Mouse (Mus musculus) gastrocnemius, postnatal 4 days (tissue): ENCODE measurements around the gene Apc2. TPM values are rescaled to one million over a fixed set of nuclear protein-coding genes. Genes with fewer than 3 reads are reported as not detected.
"Not testable (repeated sequence)": the region's sequence is repeated elsewhere in the genome, so short reads cannot be mapped to it uniquely, and the experiment has no call there.

Experiments
- DNase-seq, 2 experiments: peaks; one replicate each; pipeline ENCODE4 v3.0.0; 2021 to 2022; ENCODE audit warnings: low spot score in 2 of 2, mixed read lengths in 2 of 2
- long read RNA-seq, 2 experiments: library from polyadenylated mRNA; stranded (forward); transcript quantifications; one replicate each; pipeline ENCODE4 v2.0.0; 2021
- total RNA-seq, 2 experiments: library from RNA; stranded (reverse); gene quantifications; 2 replicates each; pipeline ENCODE4 v1.2.3; 2021

Gene Apc2
- 1 to 10 TPM in 1 of 2 experiments, under 1 TPM in 1; 0.73 to 2.1 TPM for total RNA-seq
- long read RNA-seq, experiment 1, result 0 reads
- long read RNA-seq, experiment 2, full-length matches to known transcripts, result 1 of 4 reads
- long read RNA-seq, experiment 2, partial matches to known transcripts, result 0 of 4 reads
- long read RNA-seq, experiment 2, other reads (novel, unspliced or antisense), result 3 of 4 reads

GRCm38 (mm10) chr10:80295618-80296425 is at the start of gene Apc2:
Gene Apc2 (plus strand): TSS chr10:80295977.
- peak in 1 of 2 experiments; percentile 68 for DNase-seq

DNA sequence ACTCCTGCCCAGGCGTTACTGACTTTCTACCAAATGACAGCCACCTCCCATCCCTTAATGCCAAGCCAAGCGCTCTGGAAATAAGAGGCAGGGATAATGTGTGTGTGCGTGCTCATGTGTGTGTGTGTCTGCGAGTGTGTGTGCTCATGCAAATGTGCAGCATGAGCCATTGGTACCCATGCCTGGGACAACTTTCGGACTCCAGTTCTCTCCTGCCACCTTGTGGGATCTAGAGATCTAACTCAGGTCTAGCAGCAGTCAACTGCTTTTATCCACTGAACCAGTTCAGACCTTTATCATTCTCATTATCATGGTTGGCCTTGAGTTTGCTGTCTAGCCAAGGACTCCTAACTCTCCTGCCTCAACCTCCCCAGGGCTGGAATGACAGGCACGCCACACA is 47.9 kb upstream of the Apc2 start:
- DNase-seq, result no peak

DNA sequence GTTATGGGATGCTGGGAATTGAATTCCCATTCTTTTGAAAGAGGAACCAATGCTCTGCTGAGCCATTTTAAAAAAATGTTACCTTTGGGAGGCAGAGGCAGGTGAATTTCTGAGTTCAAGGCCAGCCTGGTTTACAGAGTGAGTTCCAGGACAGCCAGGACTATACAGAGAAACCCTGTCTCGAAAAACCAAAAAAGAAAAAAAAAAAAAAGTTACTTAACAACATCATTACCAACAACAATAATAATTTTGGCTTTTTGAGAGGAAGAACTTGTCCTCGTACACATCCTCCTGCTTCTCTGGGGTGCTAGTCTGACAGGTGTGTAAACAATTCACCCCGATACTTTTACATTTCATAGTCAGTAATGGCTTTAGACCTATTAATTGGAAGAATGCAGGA is 47.3 kb upstream of the Apc2 start:
- not testable (repeated sequence) for DNase-seq

- DNase-seq, result peak; percentile 85 to 91
Measured at GRCm38 (mm10) chr10:80248971-80249640, 46.7 kb upstream of the Apc2 start, which contains the start of gene Ndufs7. Gene Ndufs7 (plus strand): TSS chr10:80249121.

GRCm38 (mm10) chr10:80250059-80250458 is 45.7 kb upstream of the Apc2 start:
- no peak for DNase-seq

DNA sequence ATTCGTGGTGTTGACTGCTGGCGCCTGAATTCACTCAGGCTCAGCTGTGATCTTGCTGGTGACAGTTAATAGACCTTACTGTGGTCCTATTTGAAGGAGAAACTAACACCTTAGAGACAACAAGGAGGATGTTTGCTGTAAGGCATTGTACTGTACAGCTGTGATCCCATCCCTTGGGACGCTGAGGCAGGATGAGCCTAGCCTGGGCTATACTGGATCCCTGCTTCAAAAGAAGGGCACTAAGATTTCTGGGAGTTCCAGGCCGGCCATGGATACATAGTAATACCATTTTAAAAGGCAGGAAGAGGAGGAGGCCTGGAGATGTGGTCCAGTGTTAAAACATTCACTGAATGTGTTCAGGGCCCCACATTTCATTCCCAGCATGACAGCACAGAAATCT is 45.2 kb upstream of the Apc2 start:
- DNase-seq, result no peak

DNA sequence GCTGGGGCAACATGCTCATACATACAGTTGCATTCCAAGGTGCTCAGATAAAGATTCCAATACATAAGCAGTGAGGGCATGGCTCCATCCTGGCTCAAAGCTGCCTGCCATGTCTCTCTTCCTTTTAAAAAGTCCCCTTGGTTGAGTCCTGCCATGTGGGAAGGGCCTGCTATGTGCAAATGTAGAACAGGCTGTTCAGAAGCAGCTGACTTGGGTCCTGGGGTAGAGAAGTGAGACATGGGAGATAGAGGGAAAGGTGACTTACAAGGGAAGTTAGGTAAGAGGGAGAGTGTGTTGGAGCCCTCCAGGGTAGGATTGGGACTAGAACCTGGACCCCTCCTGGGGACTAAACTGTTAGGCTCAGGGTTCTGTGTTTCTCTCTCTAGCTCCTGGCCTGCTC is 43.8 kb upstream of the Apc2 start:
- DNase-seq, result no peak

GRCm38 (mm10) chr10:80252493-80253274 is 43.1 kb upstream of the Apc2 start:
- no peak for DNase-seq

GRCm38 (mm10) chr10:80253551-80253950 is 42.2 kb upstream of the Apc2 start:
- no peak for DNase-seq

- DNase-seq, result no peak
Measured at GRCm38 (mm10) chr10:80254331-80255297, 41.2 kb upstream of the Apc2 start.

DNA sequence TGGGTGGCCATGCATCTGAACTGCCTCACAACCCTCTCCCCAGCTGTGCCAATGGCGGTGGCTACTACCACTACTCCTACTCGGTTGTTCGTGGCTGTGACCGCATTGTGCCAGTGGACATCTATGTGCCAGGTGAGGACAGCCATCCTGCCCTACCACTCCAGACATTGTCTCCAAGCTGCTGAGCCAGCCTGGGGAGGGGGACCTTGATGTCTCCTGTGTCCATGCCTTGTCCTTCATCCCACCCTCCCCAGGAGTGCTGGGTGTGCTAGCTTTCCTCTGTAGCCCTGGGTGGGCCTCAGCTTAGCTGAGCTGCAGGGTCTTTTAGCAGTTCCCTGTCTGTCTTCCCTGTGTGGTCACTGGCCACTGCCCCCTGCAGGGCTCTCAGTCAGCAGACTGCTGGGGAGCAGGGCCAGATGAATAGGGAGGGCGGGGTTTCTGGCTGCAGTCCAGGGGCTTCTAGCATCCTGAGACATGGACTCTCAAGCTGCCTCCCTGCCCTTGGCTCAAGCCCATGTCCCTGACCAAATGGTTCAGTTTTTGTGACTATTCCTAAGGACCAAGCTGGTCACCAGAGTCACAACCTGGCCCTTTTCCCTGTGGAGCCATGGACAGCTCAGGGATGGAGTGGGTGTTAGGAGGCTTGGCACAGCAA is 39.8 kb upstream of the Apc2 start:
- peak in 1 of 2 experiments; percentile 55 for DNase-seq

DNA sequence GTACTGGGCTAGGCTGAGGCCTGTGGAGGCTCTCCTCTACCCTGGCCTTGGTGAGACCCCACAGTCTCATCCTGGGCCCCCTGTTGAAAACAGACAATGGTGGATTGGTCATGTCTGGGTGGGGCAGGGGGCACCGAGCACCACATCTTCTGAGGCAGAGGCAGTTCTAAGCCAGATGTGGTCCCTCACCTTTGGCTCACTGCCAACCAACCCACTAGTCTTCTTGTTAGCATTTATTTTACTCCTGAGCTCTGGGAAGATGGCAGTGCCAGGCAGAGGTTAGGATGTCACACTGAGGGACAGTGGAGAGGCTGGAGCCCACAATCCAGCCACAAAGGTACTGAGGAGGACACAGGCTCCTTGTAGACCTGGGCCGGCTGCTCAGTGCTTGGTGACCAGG is 37.8 kb upstream of the Apc2 start:
- no peak for DNase-seq

DNA sequence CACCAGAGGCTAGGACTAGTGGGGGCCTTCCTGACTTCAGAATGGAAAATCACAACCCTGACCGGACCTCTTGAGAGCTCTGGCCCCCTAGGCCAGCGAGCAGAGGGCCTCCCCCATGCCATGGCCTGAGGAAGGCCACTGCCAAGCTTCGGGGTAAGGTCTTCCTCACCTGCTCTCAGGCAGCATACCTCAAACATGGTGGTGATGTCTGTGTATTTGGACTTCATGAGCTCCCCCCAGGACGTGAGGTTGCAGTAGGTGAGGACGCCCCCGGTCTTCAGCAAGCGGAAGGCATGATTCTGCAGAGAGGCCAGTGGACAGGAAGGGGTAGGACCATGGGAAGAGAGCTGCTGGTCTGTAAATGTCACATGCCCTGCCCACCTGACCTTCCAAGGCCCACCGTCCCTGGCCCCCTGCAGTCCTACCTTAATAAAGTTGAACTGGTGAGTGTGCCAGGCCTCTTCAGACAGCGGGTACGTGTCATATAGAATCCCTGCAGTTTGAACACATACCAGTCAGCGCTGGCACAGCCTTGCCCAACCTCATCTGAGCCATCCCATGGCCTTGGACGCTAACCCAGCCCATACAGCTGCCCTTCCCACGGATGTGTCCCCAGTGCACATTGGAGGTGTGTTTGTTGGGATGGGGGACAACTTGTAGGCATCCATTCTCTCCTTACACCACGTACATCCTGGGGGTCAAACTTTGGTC is 36.9 kb upstream of the Apc2 start:
- DNase-seq, result no peak

DNA sequence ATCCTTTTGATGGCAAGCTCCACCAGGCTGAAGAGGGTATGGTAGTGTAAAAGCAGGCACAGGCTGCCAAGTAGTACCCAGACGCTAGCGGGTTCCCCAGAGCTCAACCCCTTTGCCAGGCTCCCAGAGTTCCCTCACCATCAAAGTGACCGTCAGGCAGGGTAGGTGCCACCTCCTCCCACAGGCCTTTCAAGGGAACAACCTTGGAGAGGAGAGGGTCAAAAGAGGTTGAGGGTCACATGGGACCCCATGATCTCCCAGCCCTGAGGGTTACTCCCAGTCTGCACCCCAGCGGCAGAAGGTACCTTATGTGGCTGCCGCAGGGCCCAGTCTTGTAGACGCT is 36.3 kb upstream of the Apc2 start:
- DNase-seq, result no peak

GRCm38 (mm10) chr10:80259861-80260641 is 35.7 kb upstream of the Apc2 start:
- DNase-seq, result peak; percentile 63 to 82

GRCm38 (mm10) chr10:80260642-80261584 is 34.9 kb upstream of the Apc2 start, which contains the start of the genes Gamt and Dazap1:
Gene Gamt (minus strand): TSS chr10:80261012.
Gene Dazap1 (plus strand): TSS chr10:80261486.
- DNase-seq, result peak; percentile 98 to 99

DNA sequence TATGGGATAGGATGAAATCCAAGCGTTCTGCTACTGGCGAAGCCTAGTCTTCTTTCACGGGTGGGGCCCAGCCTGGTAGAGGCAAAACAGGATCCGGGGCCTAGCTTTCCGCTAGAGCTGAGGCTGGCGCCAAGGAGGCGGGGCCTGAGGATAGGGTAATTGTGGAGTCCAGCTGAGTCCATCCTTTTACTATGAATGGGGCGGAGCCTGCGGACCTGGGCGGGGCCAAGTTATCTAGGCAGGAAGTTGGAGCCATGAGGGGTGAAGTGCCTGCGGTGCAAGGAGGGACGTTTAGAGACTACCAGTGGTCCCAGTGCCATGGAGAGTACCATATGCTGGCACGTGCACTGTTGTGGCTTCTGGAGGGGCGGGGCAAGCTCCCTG is 34.2 kb upstream of the Apc2 start:
- DNase-seq, result peak; percentile 95 to 99
